Mouse (Mus musculus): ENCODE data around the gene Nav1.

- no peak for TF ChIP-seq CTCF (IDR thresholded peaks at IDR 0.05; ENCODE audit: low read depth, low read length)
- TF ChIP-seq POLR2A (IDR thresholded peaks at IDR 0.05; ENCODE audit: extremely low read depth, insufficient read depth, low read length), result no peak
These were observed 144.4 kb downstream of the Nav1 start for GRCm38 (mm10) chr1:135462736-135463135.

Data from liver, adult 2 months (tissue).